Mouse (Mus musculus): ENCODE measurements around the gene Dnaic1.

The Dnaic1 gene

DNA sequence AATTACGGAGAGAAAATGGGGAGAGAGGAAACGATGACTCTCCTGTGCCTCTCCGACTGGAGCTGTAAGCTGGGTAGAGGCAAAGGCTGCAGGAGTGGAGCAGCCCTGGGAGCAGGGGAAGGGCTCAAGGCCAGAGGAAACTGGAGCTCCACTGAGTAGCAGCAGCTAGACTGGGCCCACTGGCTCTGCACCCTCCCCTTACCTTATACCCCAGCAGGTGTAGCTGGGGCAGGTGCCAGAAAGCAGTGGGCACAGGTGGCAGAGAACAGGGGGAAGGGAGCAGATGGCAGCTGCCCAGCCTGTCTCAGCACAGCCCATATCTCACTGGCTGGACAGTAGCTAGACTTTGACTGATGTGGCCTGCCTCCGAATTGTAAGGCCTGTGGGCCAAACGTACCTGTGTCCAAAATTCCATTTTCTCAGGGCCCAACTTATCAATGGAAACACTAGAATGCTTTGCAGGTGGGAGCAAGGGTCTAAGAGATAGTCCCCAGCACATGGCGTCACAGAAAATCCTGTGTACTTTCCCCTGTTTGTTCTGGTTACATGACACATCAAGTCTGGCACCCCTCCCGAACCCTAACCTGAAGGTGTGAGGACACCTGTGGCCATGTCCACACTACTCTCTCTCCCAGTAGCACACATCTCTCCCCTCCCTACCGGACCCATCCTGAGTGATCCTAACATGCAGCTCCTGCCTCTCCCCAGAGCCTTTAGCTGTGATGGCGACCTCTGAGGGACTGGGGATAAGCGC is 67.5 kb downstream of the Dnaic1 start:
- DNase-seq: no peak

DNA sequence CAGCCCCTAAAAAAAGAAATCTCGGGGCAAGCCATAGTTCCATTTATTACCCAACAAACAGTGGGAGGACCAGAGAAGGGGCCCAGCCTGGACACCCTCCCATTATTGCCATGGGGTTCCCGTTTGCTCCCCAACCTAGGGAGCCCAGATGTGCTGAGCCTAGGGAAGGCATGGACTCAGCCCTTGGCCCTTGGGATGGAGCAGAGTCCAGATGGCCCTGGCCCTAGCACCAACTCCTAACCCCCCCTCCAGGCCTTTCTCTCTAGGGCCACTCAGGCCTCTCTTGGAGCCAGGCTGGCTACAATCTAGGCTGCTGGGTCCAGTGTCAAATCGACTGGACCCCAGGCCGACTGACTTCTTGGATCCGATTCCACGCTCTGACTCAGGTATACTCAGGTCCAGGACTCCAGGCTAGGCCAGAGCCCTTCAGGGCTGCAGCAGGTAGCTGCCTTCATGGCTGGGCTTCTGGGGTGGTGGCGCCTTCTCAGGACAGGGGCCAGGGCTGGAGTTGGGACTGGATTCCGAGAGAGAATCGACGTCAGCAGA is 68.7 kb downstream of the Dnaic1 start:
- no peak for DNase-seq

DNA sequence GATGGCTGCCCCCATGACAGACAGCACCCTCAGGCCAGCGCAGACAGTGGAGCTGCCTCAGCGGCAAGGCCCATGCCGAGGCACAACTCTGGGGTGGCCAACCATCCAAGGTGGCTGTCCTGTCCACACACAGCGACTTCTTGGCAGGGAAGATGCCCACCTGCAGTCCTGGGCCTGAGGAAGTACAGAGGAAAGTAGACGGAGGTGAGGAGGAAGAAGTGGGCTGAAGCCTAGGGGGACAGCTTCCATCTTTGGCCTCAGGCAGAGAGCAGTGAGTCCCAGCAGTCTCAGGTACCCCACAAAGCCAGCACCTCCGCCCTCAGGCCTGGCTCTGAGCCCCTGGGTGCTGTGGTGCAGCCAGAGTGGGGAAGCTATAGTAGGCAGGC is 69.2 kb downstream of the Dnaic1 start:
- DNase-seq: no peak

DNA sequence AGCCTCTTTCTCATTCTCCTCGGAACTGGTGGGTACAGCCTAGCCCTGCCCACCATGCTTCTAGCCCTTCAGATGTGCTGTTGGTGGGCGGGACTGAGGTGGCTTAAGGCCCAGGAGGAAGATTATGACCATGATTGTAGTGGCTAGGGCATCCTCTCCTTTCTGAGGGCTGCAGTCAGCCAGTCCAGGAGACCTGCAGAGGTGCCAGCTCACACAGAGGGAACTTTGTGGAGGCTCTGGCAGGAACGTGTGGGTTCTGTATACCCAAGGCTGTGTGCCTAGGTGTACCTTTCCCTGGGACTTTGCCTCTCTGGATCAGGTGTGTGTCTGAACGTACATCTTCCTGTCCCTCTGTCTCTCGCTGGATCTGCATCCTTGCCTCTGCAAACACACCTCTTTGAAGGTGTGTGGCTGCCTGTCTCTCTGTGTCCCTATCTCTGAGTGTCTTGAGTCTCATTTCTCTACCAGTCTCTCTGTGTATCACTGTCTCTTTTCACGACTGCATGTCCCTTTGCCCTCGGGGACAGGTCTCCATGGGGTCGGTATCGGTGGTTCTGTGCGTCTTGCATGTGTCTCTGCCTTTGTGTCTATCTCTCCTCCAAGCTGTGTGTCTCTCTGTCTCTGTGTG is 69.8 kb downstream of the Dnaic1 start:
- peak; percentile 25 for DNase-seq

DNA sequence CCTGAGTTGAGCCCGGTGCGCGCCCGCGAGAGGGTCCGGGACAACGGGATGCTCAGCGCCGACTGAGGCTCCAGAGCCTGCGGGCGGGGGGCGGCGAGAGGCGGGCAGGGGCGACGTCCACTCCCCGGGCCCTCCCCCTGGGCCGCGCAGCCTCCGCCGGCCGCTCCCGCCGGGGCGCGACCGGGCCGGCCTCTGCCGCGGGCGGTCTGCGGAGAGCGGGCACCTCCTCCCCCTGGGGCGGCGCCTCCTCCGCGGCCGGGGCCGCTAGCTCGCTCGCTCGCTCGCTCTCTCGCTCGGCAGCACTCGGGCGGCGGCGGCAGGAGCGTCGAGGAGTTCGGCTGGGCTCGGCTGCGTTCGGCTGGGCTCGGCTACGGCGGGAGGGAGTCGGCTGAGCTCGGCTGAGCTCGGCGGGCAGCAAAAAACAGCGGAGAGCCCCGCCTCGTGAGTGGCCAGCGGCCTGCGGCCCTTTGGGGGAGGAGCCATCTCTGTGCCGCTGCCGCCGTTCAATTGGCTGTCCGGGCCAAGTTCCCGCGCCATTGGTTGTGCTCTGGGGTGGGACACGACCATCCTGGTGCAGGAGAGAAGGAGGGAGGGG is 70.4 kb downstream of the Dnaic1 start, which contains the start of gene Enho:
TSS of gene Enho (minus strand) at position 412 of the 595 bp plus-strand sequence.
- DNase-seq: peak; percentile 95

DNA sequence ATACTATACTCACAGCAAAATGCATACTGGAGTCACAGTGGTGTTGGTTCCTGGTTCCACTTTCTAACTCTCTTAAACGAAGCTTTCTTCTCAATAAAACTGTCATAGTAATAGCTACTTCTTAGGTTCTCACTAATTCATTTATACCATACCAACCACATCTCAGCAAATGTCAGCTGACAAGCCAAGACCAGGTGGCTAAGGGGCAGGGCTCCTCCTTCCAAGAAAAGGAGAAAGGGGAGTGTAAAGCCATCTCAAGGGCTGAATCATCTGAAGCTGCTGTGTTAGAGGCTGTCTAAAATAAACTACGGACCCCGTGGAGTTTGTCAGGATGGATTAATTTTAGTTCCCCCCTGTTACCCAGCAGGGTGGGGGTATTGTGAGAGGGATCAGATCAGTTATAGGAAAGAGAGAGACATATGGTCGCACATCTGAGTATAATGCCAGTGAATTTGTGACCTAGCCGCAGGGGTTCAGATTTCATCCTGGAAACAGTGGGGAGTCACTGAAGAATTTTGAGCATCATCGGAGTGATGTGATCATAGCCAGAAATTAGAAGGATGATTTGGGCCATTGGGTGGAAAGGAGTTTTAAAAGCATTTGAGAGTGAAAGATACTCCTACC is 71.7 kb downstream of the Dnaic1 start:
- DNase-seq: no peak

DNA sequence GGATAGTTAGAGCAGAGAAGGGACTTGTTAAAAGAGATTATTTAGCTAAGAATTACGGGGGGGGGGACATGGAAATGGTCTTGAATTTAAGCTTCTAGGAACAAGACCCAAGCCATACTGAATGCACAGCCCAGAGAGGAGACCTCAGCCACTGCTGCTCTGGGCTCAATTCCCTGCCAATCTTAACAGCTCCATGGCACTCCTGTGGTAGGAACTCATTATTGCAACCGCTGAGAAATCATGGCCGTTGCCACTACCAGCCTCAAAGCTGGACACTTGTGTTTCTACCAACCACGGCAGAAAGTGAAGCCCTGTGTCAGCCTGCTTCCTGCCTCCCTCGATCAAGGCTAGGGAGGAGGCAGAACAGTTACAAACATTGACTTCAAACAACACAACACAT is 75.9 kb downstream of the Dnaic1 start:
- no peak for DNase-seq

DNA sequence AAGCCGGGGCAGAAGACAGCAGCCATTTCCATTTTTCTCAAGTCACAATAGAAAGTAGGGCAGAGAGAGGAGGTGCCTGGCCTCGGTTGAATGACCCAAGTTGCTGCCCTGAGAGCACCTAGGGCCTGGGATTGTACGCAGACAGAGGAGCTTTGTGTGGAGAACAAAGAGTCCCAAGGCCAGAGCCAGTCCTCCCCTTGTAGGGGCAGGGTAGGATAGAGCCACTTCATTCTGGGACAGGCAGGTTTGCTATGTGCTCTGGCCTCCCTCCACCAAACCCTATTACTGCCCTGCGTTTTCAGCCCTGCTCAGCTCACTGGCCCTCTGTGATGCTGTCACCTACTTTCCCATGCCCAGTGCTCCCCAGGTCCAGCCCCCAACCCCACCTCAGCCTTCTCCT is 78.6 kb downstream of the Dnaic1 start:
- DNase-seq: no peak

DNA sequence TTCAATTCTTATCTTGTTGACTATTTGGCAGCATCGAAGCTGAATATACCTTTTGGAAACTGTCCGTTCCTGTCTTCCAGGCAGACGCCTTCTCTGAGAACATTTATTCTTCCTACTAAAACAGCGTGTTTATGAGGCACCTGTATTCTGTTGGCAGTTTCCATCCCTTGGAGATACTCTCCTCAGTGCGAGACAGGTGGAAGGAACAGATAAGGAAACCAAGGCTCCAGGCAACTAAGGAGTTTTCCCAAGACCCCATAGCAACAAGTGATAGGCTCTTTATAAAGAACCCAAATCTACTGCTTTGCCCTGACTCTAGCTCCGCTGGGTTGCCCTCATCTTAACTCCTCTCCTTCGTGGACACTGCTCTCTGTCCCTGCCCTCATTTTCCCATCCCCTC is 79.1 kb downstream of the Dnaic1 start:
- DNase-seq: no peak

DNA sequence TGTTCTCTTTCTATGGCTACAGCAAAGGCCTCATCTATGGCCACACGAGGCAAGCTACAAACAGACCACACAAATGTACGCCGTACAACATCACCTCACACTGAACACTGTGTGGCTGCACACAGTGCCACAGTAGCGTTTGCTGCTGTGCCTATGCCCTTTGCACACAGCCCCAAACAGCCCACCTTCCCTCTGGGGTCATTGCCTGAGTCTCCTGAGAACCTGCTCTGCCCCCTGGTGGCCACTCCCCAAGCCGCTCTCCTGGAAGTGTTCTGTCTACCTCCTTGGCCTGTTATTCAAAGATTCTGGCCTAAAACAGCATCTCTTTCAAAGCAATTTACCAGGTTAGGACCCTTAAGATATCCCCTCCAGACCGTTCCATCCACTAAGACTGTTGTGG is 83.7 kb downstream of the Dnaic1 start:
- peak; percentile 53 for DNase-seq

DNA sequence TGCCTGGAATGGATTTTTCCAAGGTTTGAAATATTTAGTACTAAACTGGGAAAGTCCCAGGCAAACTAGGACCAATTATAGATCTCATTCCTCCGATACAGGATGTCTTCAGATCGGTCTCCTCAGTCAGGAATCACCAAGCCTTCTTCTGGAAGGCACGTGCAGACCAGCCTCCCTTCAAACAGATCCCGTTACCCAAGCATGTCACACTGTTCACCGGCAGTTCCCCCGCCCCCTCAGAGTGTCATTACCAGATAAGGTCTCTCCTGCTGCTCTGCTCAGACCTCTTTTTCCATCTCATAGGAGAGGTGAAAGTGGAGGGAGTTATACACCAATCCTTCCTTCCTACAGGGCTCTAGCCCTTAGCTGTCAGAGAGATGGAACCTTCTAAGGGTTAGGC is 84.2 kb downstream of the Dnaic1 start:
- no peak for DNase-seq

DNA sequence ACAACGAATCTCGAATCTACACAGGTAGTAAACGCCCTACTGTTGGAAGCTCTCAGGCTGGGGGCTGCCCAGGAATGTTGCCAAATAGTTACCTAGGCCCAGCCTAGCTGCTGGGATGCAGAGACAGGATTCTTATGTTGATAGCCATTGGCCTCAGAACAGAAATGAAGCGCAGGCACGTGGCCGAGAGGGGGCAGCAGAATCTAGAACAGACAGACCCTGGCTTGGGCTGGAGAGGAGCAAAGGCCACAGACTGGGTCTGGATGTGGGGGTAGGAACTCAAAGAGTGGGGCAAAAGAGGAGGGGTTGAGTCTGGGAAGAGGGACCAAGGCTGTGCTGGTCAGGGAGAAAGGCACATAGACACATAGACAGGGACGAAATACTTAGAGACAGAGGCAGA is 84.6 kb downstream of the Dnaic1 start:
- peak; percentile 34 for DNase-seq

DNA sequence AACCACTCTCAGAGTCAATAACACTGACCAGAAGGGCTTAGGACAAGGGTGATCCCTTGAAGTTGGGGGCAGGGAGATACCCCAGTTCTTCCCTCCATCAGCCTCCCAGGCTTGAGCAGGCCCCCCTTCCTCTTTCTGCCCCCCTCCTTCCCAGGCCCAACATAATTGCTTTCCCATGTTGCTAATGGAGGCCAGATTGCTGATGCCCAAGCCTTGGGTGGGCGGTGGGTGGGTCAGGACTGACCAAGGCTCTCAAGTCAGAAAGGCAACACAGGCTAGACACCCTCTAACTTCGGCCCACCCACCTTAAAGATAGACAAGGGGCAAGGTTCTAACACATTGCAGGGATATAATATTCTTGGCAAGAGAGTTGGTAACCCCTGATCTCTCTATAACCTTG is 86.0 kb downstream of the Dnaic1 start:
- no peak for DNase-seq

DNA sequence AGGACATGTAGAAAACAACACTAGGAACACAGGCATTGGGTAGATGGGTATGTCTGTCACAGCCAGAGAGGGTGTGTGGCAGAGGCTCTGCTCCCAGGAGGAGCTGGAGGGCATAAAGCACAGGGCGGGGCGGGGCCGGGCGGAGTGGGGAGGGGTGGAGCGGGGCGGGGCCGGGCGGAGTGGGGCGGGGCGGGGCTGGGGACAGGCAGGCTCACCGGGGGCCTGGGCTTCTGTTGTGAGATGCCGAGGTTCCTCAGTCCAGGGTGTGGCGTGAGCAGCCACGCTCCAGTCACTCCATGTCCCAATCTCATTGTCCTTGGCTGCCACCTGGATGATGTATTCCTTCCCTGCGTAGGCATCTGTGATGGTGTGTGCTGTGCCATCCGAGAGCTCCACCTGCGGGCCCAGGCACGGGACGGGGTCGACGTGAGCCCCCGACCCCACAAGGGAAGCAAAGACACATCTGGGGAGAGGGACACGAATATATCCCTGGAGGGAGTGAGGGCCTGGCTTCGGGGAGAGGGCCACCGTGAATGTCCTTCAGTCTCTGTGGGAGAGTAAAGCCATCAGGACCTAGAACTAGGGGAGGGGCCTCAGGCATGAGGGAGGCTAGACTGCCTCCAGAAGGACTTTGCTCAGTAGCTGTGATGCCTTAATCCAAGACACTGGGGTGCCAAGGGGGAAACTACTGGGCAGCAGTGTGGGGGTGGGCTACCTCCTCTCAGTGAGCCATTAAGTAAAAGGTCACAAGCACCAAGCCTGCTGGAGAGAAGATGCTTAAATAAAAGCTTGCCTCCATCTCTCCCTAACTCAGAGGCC is 89.2 kb downstream of the Dnaic1 start:
- no peak for DNase-seq

DNA sequence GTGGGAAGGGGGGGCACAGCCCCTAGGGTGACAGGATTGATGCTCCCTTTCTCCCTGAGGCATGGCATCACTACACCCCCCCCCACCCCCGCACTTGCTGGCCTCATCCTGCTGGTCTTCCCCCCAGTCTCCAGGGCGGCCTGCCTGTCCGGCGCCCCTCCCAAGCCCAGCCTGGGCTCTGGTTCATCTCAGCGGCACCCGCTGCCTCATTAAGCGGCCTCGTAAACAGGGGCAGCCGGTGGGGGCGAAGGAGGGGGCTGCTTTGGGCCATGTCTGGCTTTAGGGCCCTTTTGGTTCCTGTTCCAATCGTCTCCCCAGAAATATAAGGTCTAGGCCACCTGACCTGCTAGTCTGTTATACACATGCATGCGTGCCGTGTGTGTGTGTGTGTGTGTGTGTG is 90.0 kb downstream of the Dnaic1 start:
- no peak for DNase-seq

DNA sequence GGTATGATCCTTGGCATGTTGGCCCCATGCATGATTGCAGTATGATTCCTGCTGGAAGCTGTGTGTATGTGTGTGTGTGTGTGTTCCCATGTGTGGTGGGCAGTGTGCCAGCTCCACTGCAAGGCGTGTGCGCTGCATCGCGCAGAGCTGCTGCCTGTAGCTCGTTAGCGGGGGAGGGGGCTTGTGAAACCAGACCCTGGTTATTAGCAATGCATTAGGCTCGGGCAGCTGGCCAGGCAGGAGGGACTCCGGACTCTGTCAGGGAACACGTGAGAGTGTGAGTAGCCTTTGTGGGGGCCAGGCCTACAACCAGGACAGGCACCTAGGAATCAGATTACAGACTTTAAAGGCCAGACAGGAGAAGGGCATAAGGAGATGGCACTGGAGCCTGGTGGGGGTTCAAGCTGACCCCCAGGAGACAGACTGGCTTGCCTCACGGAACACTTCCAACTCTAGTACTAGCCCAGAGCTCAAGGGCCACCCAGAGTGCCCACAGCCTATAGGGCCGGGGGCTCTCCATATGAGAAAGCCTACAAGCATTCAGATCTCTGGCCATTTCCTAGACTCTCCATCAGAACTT is 91.4 kb downstream of the Dnaic1 start:
- DNase-seq: no peak

DNA sequence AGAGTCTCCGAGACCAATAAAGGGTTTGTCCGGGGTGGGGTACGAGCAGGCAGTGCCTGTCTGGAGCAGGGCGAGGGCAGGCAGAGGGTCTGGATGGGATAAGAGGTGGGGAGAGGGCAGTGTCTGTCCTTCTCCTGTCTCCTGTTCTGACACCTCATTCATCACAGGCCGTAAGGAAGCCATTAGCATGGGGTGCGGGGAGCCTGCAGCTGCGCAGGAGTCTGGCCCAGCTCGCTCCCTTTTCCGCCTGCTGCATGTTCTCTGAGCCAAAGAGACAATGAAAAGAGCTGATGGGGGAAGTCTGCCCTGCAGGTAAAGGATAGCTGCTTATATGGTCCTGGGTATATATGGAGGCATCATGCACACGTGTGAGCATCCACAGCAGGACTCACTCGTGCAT is 93.1 kb downstream of the Dnaic1 start:
- DNase-seq: no peak

DNA sequence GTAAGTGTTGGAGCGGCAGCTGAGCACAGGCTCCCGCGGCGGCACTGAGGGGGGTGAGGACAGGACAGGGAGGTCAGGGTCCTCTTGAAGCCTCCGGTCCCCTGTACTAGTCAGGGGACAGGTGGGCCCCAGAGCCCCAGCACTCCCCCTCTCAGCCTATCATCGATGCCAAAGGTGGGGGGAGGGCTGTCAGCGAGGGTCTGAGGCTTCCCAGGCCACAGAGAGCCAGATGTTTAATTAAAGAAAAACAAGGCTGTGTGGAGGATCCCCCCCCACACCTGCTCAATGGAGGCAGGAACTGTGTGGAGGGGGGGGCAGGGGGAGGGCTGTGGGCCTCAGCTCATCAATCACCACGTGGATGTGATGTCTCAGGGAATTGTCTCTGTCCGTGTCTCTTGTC is 94.0 kb downstream of the Dnaic1 start:
- DNase-seq: no peak

DNA sequence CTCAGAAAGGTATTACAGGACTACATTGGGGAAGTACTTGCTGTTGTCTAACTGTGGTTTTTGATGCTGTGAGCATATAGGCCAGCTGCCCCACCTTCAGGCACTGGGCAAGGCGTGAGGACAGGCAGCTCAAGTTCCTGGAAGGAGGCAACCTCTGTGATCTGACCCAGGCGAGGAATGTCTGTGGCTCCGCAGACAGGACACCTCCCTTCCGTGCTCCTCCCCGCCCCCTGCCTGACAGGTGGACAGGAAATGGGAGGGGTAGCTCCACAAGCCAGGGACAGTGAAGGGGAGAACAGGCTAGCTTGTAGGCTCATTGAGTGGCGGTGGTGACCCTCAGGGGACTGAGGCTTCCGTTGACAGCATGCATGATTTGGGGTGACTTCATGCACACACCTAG is 95.0 kb downstream of the Dnaic1 start:
- no peak for DNase-seq

DNA sequence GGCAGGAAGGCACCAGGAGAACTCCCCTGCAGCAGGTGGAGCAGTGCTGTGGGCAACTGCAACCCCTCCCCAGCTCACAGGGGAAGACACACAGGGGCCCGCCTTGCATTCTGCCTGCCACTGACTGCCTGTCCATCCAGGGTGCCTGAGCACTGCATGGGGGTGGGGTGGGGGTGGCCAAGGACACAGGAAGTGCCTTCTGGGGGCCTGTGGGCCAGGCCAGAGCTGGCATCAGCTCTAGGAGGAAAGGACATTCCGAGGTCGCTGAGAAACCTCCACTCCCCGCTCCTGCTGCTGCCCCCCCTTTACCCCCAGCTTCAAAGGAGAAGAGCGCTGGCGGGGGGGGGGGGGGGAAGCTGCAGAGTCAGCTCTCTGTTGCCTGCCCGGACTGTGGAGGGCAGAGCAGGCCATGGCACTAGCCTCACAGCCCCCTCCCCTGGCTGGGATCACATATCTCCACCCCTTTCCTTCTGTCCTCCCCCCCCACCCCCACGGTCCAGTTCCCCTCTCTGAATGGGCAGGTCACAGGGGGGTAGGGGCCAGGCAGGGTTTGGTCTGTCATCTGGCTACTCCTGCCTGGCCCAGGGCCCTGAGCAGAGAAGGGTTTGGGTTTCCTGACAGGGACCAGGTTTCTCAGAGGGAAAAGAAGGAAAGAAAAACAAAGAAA is 95.6 kb downstream of the Dnaic1 start:
- no peak for DNase-seq

DNA sequence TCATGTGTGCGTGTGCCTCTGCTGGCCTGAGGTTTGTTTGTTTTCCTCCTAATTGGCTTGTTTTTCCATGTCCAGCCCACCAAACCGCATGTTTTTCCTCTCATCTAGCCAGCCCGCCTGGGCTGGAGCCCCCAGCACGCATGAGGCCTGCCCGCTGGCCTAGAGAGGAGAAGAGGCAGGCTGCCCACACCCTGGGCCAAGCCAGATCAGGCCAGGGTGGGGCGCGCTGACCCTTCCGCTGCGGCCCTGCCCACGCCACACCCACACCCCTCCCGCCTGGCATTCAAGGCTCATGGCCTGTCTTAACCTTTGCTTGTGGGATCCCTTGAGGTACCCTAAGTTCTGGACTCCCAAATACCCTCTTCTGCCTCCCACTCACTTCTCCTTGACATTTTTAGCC is 97.1 kb downstream of the Dnaic1 start:
- no peak for DNase-seq

DNA sequence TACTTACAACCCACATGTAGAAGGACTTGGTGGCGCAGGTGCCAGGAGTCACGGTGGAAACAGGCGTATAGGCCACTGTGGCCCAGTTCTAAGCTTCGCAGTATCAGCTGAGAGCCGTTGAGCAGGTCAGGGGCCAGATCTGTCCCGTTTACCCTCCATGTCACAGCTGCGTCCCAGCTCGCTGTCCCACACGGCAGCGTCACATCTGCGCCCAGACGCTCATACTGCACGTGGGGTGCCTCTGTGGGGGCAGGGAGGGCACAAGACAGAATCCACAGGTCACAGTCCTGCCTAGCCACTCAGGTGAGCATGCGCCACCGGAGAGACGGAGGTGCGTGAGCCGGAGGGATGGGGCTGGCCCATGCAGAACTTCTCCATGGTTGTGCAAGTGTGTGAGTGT is 101.3 kb downstream of the Dnaic1 start:
- DNase-seq: no peak
